Mouse (Mus musculus) lung, postnatal 14 days (tissue): ENCODE measurements around the gene Zfp384.

Experiments
- DNase-seq: peaks from one replicate; pipeline ENCODE4 v3.0.0; 2021

The Zfp384 gene

GRCm38 (mm10) chr6:125009129-125009180 lies at the start of gene Zfp384:
Gene Zfp384, plus strand, starts transcription at chr6:125009145.
- no peak for DNase-seq

DNA sequence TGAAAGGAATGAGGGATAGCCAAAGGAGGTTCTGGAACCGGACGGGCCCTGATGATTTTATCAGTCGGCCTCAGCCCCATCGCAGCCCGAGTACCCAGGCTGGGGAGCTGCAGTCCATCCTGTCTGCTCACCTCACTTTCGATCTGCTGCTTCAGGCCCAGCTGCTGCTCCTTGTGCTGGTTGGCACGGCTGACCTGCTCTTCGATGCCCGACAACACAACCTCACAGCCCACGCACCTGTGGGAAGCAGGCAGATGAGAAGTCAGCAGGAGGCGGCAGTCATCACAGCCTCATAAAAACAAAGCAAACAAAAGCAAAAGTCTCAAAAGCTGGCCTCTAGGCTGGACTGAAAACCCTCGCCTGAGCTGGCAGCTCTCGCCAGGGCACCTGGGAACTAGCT lies 49.0 kb upstream of the Zfp384 start:
- no peak for DNase-seq

GRCm38 (mm10) chr6:124961021-124961420 lies 47.9 kb upstream of the Zfp384 start:
- no peak for DNase-seq

DNA sequence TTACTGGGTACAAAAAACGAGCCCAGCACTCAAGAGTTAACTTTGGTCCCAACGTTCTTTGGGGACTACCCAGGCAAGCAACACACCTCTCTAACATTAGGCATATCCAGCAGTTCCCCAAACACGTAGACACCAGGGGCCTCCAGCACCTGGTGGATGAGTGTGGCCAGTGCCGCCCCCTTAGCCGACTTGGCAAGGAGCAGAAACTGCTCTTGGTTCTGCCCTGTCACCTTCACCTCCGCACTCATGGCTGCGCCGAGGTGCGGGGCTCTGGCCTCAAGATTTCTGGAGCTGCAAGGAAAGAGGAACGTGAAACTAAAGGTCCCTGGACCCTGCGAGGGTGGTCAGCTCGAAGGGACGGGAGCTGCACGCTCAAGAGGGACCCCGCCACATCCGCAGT lies 44.3 kb upstream of the Zfp384 start:
- DNase-seq = no peak

DNA sequence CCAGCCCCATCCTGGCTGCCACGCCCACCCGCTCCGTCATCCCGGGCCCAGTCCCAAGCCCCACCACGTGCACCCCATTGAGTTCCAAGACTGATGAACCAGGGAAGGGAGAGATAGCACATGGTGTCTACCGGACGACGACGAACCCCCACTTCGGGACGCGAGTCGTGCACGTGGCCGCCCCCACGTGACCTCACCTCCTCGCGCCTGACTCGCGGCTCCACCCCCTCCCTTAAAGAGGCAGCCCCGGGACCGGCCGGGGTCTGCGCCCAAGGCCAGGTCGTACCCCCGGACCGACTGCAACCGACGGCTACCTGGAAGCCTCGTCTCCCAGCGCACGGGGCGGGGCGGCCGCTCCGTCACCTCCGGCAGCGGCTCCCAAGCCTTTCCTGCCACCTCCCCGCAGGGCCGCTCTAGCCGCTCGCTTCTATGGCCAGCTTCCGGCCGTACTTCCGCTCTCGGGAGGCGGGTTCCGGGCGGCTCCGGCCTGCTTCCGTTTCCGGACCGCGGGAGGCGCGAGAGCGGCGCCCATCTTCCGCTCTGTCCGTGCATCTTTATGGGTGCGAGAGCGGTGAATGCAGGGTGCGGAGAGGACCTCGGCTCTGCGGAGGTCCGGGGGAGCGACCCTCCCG lies 43.7 kb upstream of the Zfp384 start, which contains the start of gene Cops7a:
Gene Cops7a, minus strand, starts transcription at position 451 of the 632 bp plus-strand sequence.
- peak; percentile 97 for DNase-seq

DNA sequence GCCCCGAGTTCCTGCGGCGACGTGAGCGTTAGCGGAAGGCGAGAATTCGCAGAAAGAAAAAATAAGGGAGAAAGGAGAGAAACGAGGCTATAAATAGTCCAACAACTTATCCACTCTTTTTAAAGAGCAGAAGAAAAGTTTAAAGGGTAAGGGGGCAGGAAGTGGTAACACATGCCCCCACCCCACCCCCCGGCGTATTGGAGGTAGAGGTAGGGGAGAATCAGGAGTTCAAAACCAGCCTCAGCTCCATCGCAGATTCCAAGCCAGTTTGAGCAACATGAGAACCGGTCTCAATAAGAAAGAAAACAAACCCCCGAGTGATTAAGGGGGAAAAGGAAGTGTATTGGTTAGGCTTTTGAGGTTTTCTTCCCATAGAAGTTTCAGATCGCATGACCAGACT lies 43.2 kb upstream of the Zfp384 start:
- no peak for DNase-seq

GRCm38 (mm10) chr6:124966466-124967118 lies 42.4 kb upstream of the Zfp384 start:
- no peak for DNase-seq

DNA sequence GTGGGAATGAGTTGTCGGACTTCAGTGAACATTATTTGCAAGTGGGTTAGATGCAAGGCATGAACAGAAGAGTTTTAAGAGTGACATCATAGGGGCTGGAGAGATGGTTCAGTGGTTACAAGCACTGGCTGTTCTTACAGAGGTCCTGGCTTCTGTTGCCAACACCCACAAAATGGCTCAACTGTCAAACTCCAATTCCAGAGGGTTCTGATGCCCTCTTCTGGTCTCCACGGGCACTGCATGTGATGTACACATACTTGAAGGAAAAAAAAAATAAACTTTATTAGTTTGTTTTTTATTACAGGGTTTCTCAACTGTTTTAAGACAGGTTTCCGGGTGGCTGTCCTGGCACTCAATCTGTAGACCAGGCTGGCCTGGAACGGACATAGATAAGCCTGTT lies 41.2 kb upstream of the Zfp384 start:
- DNase-seq = peak; percentile 68

GRCm38 (mm10) chr6:124992241-124992640 lies 16.7 kb upstream of the Zfp384 start:
- DNase-seq = no peak

GRCm38 (mm10) chr6:124993365-124993764 lies 15.6 kb upstream of the Zfp384 start:
- no peak for DNase-seq

- no peak for DNase-seq
Observed at GRCm38 (mm10) chr6:124993876-124994275, 15.1 kb upstream of the Zfp384 start.

DNA sequence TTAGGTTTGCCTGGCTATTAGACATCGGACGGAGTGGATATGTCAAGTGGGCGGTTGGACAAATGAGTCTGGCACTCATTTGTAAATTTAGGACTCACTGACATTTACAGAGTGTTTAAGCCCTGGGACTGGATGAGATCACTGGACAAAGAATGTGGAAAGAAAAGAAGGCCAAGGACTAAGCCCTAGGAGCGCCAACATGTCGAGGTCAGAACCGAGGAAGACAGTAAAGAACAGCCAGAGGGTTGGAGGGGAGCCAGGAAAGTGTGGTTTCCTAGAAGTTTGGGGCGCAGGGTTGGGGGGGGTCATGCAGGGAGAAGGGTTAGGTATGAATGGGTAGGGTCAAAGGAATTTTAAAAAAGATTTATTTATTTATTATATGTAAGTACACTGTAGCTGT lies 13.7 kb upstream of the Zfp384 start:
- no peak for DNase-seq

DNA sequence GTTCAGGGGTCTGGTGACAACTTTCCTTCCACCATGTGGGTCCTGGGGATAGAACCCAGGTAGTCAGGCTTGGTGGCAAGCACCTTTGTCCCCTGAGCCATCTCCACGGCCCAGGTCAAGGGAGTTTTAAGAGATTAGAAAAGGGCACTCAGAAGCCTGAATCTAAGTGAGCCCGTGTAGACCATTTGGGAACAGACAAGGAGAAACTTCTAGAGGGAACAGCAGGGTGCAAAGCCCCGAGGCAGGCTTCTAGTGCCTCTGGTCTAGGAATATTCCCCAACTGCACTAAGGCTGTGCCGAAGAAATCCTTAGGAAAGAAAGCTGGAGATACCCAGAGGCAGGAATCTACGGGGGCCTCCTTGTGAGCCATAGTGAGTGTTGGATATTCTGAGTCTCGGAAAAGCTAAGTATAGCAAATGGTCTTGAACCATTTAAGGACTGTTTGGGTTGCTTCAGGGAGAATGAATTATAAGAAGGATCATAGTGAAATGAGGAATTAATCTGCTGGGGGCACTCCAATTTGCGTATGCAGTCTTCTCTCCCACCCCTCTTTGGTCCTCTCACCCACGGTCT lies 13.0 kb upstream of the Zfp384 start:
- no peak for DNase-seq

- DNase-seq = peak; percentile 84
Observed at GRCm38 (mm10) chr6:124996551-124997501, 12.1 kb upstream of the Zfp384 start, which contains the start of gene Pianp. Gene Pianp, plus strand, starts transcription at chr6:124996694.

- DNase-seq = no peak
Observed at GRCm38 (mm10) chr6:124998066-124998465, 10.9 kb upstream of the Zfp384 start.

DNA sequence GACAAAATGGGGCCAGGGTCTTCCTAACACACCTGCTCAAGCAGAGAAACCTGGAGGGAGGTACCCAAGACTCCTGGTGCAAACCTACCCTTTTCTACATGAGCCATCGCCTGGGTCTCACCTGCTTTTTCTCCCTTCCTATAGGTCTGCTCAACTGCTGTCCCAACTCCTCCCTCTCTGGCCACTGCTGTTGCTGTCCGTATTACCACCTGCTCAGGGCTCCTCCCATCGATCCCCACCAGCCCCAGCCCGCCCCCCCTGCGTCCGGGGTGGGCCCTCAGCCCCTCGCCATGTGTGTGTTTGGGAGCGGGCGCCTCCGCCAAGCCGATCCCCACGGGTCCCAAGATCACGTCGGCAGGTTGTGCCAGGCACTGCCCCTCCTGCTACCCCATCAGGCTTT lies 9.9 kb upstream of the Zfp384 start:
- DNase-seq = no peak

GRCm38 (mm10) chr6:124999546-124999945 lies 9.4 kb upstream of the Zfp384 start:
- DNase-seq = no peak

- DNase-seq = no peak
Observed at GRCm38 (mm10) chr6:125003706-125004105, 5.2 kb upstream of the Zfp384 start.

GRCm38 (mm10) chr6:125005086-125005485 lies 3.9 kb upstream of the Zfp384 start:
- DNase-seq = no peak

- DNase-seq = no peak
Observed at GRCm38 (mm10) chr6:125008060-125008459, 885 bp upstream of the Zfp384 start.

GRCm38 (mm10) chr6:125008586-125009128 lies 288 bp upstream of the Zfp384 start:
- DNase-seq = peak; percentile 98

DNA sequence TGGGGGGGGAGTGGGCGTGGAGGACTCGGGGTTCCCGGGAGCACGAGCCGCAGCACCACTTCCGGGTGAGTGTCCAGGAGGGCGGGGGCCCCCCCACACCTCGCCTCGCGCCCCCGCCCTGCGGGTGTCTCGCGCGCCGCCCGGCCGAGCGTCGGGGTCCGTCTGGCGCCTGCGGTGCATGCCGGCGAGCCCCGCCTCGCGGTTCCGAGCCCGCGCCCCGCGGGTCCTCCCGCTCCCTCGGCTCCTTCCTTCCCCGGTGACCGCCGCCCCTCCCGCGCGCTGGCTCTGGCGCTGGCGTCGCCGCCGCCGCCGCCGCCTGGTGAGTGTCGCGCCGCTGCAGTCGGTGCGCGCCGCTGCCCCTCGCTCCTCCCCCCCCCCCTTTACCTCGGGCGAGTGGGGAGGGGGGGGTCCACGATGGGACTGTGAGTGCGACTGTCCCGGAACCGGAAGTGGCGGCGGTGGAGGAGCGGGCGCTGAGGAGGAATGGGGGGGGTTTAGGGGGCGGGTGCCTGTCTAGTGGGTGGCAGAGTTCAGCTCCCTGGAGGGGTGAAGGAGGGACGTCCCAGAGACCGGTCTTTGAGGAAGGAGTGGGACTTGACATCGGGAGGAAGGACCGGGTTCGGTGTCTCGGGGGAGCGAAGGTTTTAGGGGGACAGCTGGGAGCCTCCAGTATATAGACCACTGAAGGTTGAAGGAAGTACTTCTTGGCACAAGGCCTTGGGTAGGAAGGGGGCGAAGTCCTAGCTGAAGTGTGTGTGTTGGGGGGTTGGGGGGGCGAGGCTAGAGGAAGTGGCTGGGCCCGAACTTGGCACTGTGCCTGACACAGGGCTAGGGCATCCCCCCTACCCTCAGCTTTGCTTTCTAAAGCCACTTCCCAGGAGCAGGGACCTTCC lies 482 bp downstream of the Zfp384 start:
- DNase-seq = peak; percentile 83

DNA sequence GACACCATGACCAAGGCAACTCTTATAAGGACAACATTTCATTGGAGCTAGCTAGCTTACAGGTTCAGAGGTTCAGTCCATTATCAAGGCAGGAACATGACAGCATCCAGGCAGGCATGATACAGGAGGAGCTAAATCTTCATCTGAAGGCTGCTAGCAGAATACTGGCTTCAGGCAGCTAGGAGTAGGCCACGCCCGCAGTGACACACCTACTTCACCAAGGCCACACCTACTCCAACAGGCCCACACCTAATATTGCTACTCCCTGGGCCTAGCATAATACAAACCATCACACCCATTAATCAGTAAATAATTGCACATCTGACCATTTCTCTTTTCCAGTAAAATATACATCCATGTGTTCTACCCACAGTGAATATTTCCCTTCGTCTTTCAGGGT lies 8.7 kb downstream of the Zfp384 start:
- no peak for DNase-seq
